Mouse (Mus musculus): ENCODE results near the gene Igf1r. TPM values are rescaled to one million over a fixed set of nuclear protein-coding genes. Genes with fewer than 3 reads are reported as not detected.

Igf1r gene
- total RNA-seq, 4 experiments from 2014 or later, result 7.5 to 9.4 (median 8.0) TPM

- DNase-seq (ENCODE audit: low spot score in 2 of 2), result no peak
These were observed 95.9 kb downstream of the Igf1r start for GRCm38 (mm10) chr7:68048532-68048931.

- DNase-seq (ENCODE audit: low spot score in 2 of 2), result no peak
These were observed 96.4 kb downstream of the Igf1r start for GRCm38 (mm10) chr7:68049048-68049447.

- no peak for DNase-seq (ENCODE audit: low spot score in 2 of 2)
These were observed 100.5 kb downstream of the Igf1r start for GRCm38 (mm10) chr7:68053002-68053624.

- DNase-seq (ENCODE audit: low spot score in 2 of 2), result no peak
These were observed 101.9 kb downstream of the Igf1r start for GRCm38 (mm10) chr7:68054498-68054897.

- DNase-seq (ENCODE audit: low spot score in 2 of 2), result no peak
These were observed 102.3 kb downstream of the Igf1r start for GRCm38 (mm10) chr7:68054956-68055355.

- no peak for DNase-seq (ENCODE audit: low spot score in 2 of 2)
These were observed 104.4 kb downstream of the Igf1r start for GRCm38 (mm10) chr7:68057010-68057409.

GRCm38 (mm10) chr7:68059690-68060089 is 107.1 kb downstream of the Igf1r start:
- no peak for DNase-seq (ENCODE audit: low spot score in 2 of 2)

- no peak for DNase-seq (ENCODE audit: low spot score in 2 of 2)
These were observed 108.8 kb downstream of the Igf1r start for GRCm38 (mm10) chr7:68061434-68061833.

GRCm38 (mm10) chr7:68062170-68062848 is 109.7 kb downstream of the Igf1r start:
- DNase-seq (ENCODE audit: low spot score in 2 of 2), result no peak

- no peak for DNase-seq (ENCODE audit: low spot score in 2 of 2)
These were observed 110.2 kb downstream of the Igf1r start for GRCm38 (mm10) chr7:68062849-68063208.

- no peak for DNase-seq (ENCODE audit: low spot score in 2 of 2)
These were observed 111.1 kb downstream of the Igf1r start for GRCm38 (mm10) chr7:68063711-68064110.

- DNase-seq (ENCODE audit: low spot score in 2 of 2), result no peak
These were observed 111.5 kb downstream of the Igf1r start for GRCm38 (mm10) chr7:68064120-68064519.

- DNase-seq (ENCODE audit: low spot score in 2 of 2), result no peak
These were observed 112.2 kb downstream of the Igf1r start for GRCm38 (mm10) chr7:68064647-68065362.

GRCm38 (mm10) chr7:68065904-68066303 is 113.3 kb downstream of the Igf1r start:
- no peak for DNase-seq (ENCODE audit: low spot score in 2 of 2)

GRCm38 (mm10) chr7:68067321-68067720 is 114.7 kb downstream of the Igf1r start:
- no peak for DNase-seq (ENCODE audit: low spot score in 2 of 2)

- DNase-seq (ENCODE audit: low spot score in 2 of 2), result no peak
These were observed 116.7 kb downstream of the Igf1r start for GRCm38 (mm10) chr7:68069324-68069723.

GRCm38 (mm10) chr7:68070030-68070429 is 117.4 kb downstream of the Igf1r start:
- no peak for DNase-seq (ENCODE audit: low spot score in 2 of 2)

- peak; percentile 24 to 37 for DNase-seq (ENCODE audit: low spot score in 2 of 2)
These were observed 118.0 kb downstream of the Igf1r start for GRCm38 (mm10) chr7:68070626-68071025.

GRCm38 (mm10) chr7:68071050-68071449 is 118.4 kb downstream of the Igf1r start:
- no peak for DNase-seq (ENCODE audit: low spot score in 2 of 2)

GRCm38 (mm10) chr7:68071749-68072148 is 119.1 kb downstream of the Igf1r start:
- no peak for DNase-seq (ENCODE audit: low spot score in 2 of 2)

- no peak for DNase-seq (ENCODE audit: low spot score in 2 of 2)
These were observed 120.2 kb downstream of the Igf1r start for GRCm38 (mm10) chr7:68072524-68073459.

GRCm38 (mm10) chr7:68073460-68073806 is 120.8 kb downstream of the Igf1r start:
- DNase-seq (ENCODE audit: low spot score in 2 of 2), result no peak

All from gastrocnemius, adult 8-10 months (tissue).